Mouse (Mus musculus) lung, postnatal 4 days (tissue): ENCODE measurements around the gene Cacna2d2.
A peak's percentile ranks its signal among the peaks of the same experiment; 100 is the strongest.

Experiments used
- DNase-seq, 2 experiments: peaks; one replicate each; pipeline ENCODE4 v3.0.0; 2021

The Cacna2d2 gene

GRCm38 (mm10) chr9:107463509-107463908, 64.1 kb downstream of the Cacna2d2 start:
- peak; percentile 69 to 82 for DNase-seq

GRCm38 (mm10) chr9:107464130-107464529, 64.7 kb downstream of the Cacna2d2 start:
- no peak for DNase-seq

- no peak for DNase-seq
Measured at GRCm38 (mm10) chr9:107465657-107466056, 66.2 kb downstream of the Cacna2d2 start.

- DNase-seq, result no peak
Measured at GRCm38 (mm10) chr9:107469213-107469795, 69.9 kb downstream of the Cacna2d2 start.

DNA sequence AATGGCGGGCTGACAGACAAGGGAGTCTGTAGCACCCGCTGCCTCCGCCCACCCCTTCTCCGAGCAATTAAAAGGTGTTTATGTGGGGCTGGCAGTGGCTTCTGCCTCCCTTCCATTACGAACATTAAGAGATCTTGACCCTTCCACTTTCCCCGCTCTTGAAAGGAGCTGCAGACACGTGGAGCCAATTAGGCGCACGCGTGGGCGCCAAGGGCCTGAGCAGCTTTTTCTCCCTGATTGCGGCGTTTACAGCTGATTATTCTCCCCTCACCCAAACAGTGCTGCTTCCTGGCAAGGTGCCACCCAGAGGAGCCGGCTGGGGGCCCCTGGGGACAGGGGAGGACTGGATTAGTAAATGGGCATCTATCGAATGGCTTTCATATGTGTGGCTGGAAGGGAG, 71.0 kb downstream of the Cacna2d2 start:
- no peak for DNase-seq

DNA sequence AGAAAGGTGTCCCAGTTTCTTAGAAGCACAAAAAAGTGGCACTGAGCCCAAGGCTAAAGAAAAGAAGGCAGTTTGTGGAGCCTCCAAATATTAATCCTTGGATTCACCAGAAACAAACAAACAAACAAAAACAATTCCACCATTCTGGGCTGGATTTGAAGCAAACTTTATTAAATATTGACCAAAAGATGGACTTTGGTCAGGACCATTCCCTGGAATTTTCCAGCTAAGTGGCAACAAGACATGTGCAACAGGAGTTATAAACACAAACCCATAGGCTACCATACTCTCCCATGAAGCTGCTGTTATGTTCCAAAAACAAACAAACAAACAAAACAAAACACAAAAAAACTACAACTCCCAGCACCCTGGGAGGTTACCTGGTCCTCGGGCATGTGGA, 74.6 kb downstream of the Cacna2d2 start:
- no peak for DNase-seq

DNA sequence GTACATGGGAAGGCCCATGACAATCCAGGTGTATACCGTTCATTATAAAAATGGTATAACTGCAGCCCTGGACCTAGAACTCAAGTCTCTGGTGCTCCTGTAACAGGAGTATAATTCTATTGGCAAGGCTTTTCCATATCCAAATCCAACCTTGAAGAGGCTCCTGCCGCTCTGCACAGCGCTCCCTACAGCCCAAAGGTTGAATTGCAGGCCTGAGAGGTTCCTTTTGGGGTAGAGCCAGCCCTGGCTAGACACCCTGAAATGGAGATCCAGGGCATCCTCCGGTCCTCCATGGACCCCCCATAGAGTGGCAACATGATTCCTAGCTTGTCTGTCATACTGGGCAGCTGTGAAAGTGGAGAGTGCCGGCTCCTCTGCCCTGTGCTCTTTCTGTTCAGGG, 79.6 kb downstream of the Cacna2d2 start:
- DNase-seq, result no peak

DNA sequence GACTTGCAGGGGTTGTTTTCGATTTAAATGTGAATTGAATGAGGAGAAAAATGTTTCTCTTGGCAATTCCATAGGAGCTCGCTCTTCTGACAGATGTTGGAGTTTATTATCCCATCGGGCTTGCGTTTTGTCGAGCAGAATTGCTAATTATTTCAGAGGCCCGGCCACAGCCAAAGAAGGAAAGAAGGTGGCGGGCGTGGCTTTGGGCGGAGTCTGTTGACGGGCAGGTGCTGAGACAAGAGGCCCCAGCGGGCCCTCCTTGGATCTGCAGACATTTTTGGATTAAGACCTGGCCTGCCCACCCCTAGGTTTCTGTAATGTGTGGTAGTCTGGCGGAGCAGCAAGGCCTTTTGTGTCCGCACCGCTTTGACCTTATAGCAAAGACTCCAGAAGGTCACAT, 80.2 kb downstream of the Cacna2d2 start:
- DNase-seq, result no peak

DNA sequence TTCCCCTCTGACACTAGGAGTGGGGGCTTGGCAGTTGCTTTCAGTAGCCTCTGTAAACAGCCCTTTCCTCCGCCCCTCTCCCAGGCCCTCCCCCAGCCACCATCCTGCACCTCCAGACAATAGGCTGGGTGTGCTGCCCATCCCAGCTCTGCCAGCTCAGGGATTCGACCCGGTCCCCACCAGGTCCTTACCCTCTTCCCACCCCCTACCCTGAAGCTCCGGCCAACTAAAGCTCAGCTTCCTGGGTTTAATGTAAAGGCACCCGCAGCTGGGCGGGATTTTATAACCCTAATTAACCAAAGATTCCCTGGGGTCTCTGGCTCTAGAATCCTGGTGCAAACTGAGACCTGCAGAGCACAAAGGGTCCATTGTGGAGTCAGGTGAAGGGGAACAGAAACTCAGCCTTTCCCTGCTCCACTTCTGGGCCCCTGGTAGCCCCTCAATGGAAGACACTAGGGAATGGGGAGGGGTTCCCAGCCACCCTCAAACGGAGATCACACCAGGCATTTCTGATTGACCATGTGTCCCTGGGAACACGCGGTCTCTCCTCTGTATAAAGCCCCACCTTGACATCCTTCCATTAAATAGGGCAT, 81.2 kb downstream of the Cacna2d2 start:
- DNase-seq, result no peak

- no peak for DNase-seq
Measured at GRCm38 (mm10) chr9:107481340-107481739, 81.9 kb downstream of the Cacna2d2 start.

- no peak for DNase-seq
Measured at GRCm38 (mm10) chr9:107482004-107482403, 82.6 kb downstream of the Cacna2d2 start.

GRCm38 (mm10) chr9:107482770-107483169, 83.4 kb downstream of the Cacna2d2 start:
- no peak for DNase-seq

GRCm38 (mm10) chr9:107483714-107484113, 84.3 kb downstream of the Cacna2d2 start:
- no peak for DNase-seq

DNA sequence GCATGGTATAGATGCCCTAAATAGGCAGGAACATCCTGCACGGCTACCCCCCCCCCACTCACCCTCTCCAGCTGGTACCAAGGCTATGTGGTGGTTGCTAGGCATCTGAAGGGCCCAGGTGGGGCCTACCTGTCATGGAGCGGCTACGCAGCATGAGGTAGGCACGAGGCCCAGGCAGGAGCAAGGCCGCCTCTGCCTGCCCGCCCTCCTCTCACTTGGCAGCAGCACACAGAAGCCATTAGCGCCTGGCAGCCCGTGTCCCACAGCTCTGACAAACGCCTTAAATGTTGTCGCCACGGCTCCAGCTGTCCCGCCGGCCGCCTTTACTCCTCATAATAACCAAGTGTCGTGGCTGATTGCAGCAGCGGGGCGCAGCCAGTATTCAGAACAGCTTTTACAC, 84.9 kb downstream of the Cacna2d2 start:
- no peak for DNase-seq

DNA sequence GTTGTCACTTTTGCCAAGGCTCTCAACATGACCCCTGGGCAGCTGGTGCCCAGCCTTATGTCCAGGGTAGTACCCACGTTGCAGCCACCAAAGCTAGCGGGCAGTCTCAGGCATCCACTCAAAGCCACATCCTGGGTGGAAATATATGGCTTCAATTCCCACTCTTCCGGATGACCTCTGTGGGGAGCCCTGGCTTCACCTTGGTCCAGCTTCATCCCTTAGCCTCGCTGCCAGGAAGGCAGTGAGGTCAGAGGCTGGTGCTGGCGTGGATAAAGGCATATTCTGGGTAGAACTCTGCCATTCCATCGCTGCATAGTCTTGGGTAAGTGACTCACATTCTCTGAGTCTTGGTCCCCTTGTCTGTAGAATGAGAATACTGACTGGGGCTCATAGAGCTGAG, 85.4 kb downstream of the Cacna2d2 start:
- DNase-seq, result no peak

- no peak for DNase-seq
Measured at GRCm38 (mm10) chr9:107486086-107486485, 86.7 kb downstream of the Cacna2d2 start.

- DNase-seq, result peak; percentile 31 to 38
Measured at GRCm38 (mm10) chr9:107486507-107487225, 87.3 kb downstream of the Cacna2d2 start.

DNA sequence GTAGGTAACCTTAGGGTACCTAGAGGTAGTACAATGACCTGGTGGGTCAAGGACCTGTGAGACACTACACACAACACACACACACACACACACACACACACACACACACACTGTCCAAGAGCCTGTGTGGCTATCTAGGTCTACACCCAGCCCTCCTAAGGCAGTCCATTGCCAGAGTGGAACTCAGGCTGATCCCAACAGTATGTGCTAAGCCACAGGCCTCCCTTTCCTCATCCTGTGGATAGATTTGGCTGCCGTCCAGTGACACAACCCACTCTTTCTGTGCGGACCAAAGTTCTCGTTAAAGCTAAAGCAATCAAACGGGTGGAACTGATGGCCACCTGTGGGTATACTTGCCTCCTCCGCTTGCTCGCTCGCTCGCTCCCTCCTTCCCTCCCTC, 90.7 kb downstream of the Cacna2d2 start:
- no peak for DNase-seq

DNA sequence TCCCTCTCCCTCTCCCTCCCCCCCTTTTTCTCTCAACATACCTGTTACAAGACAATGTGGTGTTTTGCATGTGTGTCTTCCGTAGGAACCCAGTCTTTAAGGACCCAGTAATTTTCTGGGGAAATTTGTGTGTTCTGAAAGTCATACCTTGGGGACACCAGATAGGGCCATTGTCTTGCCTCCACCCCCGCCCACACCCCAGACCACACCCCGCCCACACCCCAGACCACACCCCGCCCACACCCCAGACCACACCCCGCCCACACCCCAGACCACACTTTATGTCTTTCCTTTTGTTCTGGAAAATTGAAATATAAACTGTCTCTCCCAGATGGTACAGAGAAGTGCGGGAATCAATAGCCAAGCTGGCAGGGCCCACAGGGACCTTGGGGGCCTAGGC, 91.2 kb downstream of the Cacna2d2 start:
- no peak for DNase-seq

DNA sequence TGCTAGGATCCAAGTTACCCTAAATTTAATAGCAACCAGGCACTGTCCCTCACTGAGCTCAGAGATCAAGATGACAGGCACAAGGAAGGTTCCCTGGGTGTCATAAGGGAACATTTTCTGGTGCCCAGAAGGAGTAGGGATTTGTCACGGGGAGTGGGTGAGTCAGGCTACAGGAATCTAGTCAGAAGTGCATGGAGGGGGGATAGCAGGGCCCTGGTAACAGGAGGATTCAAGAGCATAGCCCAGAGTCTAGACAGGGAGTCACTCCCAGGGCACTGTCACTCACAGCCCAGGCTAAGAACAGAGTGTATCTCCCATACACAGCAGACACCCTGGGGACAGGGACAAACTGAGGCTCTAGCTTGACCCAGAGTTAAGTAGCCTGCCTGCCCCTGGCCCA, 94.1 kb downstream of the Cacna2d2 start:
- no peak for DNase-seq

DNA sequence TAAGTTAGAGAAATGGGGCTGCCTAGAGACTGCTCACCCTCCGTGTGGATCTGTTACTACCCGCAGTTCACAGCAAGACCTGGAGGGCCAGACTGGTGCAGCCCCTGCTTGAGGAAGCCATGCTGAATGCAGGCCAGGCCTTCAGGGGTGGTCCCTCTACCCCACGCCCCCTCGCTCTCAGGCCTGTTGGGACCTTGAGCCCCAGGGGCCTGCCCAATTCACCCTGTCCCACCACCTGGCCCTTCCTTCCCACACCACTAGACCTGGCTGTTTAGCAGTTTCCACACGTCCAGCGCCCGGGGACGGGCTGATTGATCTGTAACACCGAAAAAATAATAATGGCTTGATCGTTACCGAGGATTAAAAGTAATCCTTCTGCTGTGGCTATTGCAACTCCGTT, 94.8 kb downstream of the Cacna2d2 start:
- no peak for DNase-seq

- no peak for DNase-seq
Measured at GRCm38 (mm10) chr9:107496359-107496758, 96.9 kb downstream of the Cacna2d2 start.

DNA sequence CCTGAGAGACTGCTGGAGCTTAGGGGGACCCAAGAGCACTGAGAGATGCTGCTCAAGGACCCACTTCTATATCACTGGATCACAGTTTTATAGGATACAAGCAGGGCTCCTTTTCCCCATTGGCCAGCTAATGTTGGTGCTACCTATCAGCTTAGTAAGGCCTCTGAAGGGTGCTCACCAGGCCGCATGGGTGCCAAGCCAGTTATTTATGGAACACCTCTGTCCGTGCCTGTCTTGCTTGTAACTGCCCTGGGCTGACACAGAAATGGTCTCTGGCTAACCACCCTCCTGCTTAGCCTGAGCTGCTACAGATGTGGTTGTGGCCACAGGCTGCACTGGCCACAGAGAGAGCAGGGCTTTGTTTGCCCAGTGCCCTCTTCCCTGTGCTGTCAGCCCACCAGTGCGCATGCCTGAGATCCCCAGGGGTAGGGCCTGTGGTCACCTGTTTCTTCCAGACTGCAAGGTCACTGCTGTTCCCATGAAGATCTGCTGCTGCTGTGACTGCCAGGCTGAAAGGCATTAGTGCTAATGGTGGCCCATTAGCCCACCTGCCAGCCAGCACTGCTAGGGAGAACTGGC, 101.4 kb downstream of the Cacna2d2 start:
- DNase-seq, result no peak
